Mouse (Mus musculus): Measurements from ENCODE around the gene Fam49a. TPM values are rescaled to one million over a fixed set of nuclear protein-coding genes. Genes with fewer than 3 reads are reported as not detected.

Fam49a gene
- polyA plus RNA-seq, 1 experiment: 10.1 TPM

GRCm38 (mm10) chr12:12349645-12350288, 87.8 kb downstream of the Fam49a start:
- TF ChIP-seq EP300 (IDR thresholded peaks at IDR 0.05; ENCODE audit: insufficient read depth, low read depth, low read length) (no peak), CTCF (IDR thresholded peaks at IDR 0.05; ENCODE audit: low read depth, low read length) (peak; percentile 28)
- H3K27me3 ChIP-seq (ENCODE audit: control insufficient read depth, insufficient read depth, low read length, poor library complexity, severe bottlenecking): no peaks in the 10 kb centered on the region

GRCm38 (mm10) chr12:12351816-12352552, 90.0 kb downstream of the Fam49a start:
- H3K4me1 ChIP-seq (ENCODE audit: control insufficient read depth, insufficient read depth, low read length): no peaks in the 10 kb centered on the region
- no peaks in the 10 kb centered on the region for H3K9me3 ChIP-seq (replicated peaks; ENCODE audit: control insufficient read depth, insufficient read depth, low read length, poor library complexity, severe bottlenecking)
- H3K36me3 ChIP-seq (ENCODE audit: control insufficient read depth, insufficient read depth, low read length, poor library complexity, severe bottlenecking): no peaks in the 10 kb centered on the region
- TF ChIP-seq CTCF (IDR thresholded peaks at IDR 0.05; ENCODE audit: low read depth, low read length) (no peak), POLR2A (IDR thresholded peaks at IDR 0.05; ENCODE audit: insufficient read depth, low read length) (no peak), EP300 (IDR thresholded peaks at IDR 0.05; ENCODE audit: insufficient read depth, low read depth, low read length) (no peak)
- H3K27me3 ChIP-seq (ENCODE audit: control insufficient read depth, insufficient read depth, low read length, poor library complexity, severe bottlenecking): no peaks in the 10 kb centered on the region
- no peak overlapping the region for H3K9ac ChIP-seq (ENCODE audit: low read depth, poor library complexity, severe bottlenecking)
- no peak overlapping the region for H3K27ac ChIP-seq (ENCODE audit: insufficient read depth, low read length)
- no peak overlapping the region for H3K4me3 ChIP-seq (ENCODE audit: low read depth, low read length)

More at GRCm38 (mm10) chr12:12349645-12350288, 87.8 kb downstream of the Fam49a start:
- Histone ChIP-seq H3K4me3 (ENCODE audit: low read depth, low read length) (no peak overlapping the region), H3K4me1 (ENCODE audit: control insufficient read depth, insufficient read depth, low read length) (no peaks in the 10 kb centered on the region), H3K9ac (ENCODE audit: low read depth, poor library complexity, severe bottlenecking) (no peak overlapping the region), H3K27ac (ENCODE audit: insufficient read depth, low read length) (no peak overlapping the region), H3K36me3 (ENCODE audit: control insufficient read depth, insufficient read depth, low read length, poor library complexity, severe bottlenecking) (no peaks in the 10 kb centered on the region), H3K9me3 (replicated peaks; ENCODE audit: control insufficient read depth, insufficient read depth, low read length, poor library complexity, severe bottlenecking) (no peaks in the 10 kb centered on the region)

DNA sequence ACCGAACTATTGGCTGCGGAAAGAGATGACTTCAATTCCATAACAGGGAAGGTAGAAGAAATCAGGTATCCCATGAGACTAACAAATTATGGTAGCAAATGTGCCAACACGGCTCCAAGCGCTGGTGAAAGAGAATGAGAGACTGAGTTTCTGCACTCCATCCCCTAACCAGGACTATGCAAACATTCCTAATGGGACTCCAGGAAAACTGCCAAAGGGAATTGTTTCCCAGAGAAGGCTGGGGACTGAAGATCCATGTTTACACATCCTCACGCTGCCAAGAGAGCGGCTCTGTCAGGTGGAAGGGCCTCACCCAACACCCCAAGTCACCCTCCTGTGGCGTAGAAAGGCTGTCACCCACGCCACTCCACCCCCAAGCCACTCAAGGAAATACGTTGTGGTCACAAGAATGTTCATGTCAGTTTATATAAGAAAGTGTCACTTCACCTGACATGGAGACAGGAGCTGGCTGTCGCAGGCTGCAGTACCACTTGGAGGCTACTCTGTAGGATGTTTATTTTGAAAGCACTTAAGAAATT, 92.2 kb downstream of the Fam49a start:
- H3K4me3 ChIP-seq (ENCODE audit: low read depth, low read length): no peak overlapping the region
- no peaks in the 10 kb centered on the region for H3K36me3 ChIP-seq (ENCODE audit: control insufficient read depth, insufficient read depth, low read length, poor library complexity, severe bottlenecking)
- H3K9me3 ChIP-seq (replicated peaks; ENCODE audit: control insufficient read depth, insufficient read depth, low read length, poor library complexity, severe bottlenecking): no peaks in the 10 kb centered on the region
- TF ChIP-seq CTCF (IDR thresholded peaks at IDR 0.05; ENCODE audit: low read depth, low read length) (no peak), POLR2A (IDR thresholded peaks at IDR 0.05; ENCODE audit: insufficient read depth, low read length) (no peak), EP300 (IDR thresholded peaks at IDR 0.05; ENCODE audit: insufficient read depth, low read depth, low read length) (no peak)
- no peaks in the 10 kb centered on the region for H3K4me1 ChIP-seq (ENCODE audit: control insufficient read depth, insufficient read depth, low read length)
- no peak overlapping the region for H3K9ac ChIP-seq (ENCODE audit: low read depth, poor library complexity, severe bottlenecking)
- H3K27me3 ChIP-seq (ENCODE audit: control insufficient read depth, insufficient read depth, low read length, poor library complexity, severe bottlenecking): no peaks in the 10 kb centered on the region
- no peak overlapping the region for H3K27ac ChIP-seq (ENCODE audit: insufficient read depth, low read length)

- Histone ChIP-seq H3K4me1 (ENCODE audit: control insufficient read depth, insufficient read depth, low read length) (no peaks in the 10 kb centered on the region), H3K27me3 (ENCODE audit: control insufficient read depth, insufficient read depth, low read length, poor library complexity, severe bottlenecking) (no peaks in the 10 kb centered on the region), H3K36me3 (ENCODE audit: control insufficient read depth, insufficient read depth, low read length, poor library complexity, severe bottlenecking) (no peaks in the 10 kb centered on the region), H3K9ac (ENCODE audit: low read depth, poor library complexity, severe bottlenecking) (no peak overlapping the region), H3K4me3 (ENCODE audit: low read depth, low read length) (no peak overlapping the region), H3K9me3 (replicated peaks; ENCODE audit: control insufficient read depth, insufficient read depth, low read length, poor library complexity, severe bottlenecking) (no peaks in the 10 kb centered on the region), H3K27ac (ENCODE audit: insufficient read depth, low read length) (no peak overlapping the region)
- TF ChIP-seq EP300 (IDR thresholded peaks at IDR 0.05; ENCODE audit: insufficient read depth, low read depth, low read length): no peak
- TF ChIP-seq POLR2A (IDR thresholded peaks at IDR 0.05; ENCODE audit: insufficient read depth, low read length): no peak
- TF ChIP-seq CTCF (IDR thresholded peaks at IDR 0.05; ENCODE audit: low read depth, low read length): no peak
Measured at GRCm38 (mm10) chr12:12356048-12356447, 94.1 kb downstream of the Fam49a start.

- H3K4me1 ChIP-seq (ENCODE audit: control insufficient read depth, insufficient read depth, low read length): no peaks in the 10 kb centered on the region
- no peak overlapping the region for H3K9ac ChIP-seq (ENCODE audit: low read depth, poor library complexity, severe bottlenecking)
- no peaks in the 10 kb centered on the region for H3K27me3 ChIP-seq (ENCODE audit: control insufficient read depth, insufficient read depth, low read length, poor library complexity, severe bottlenecking)
- H3K4me3 ChIP-seq (ENCODE audit: low read depth, low read length): no peak overlapping the region
- no peak overlapping the region for H3K27ac ChIP-seq (ENCODE audit: insufficient read depth, low read length)
- TF ChIP-seq CTCF (IDR thresholded peaks at IDR 0.05; ENCODE audit: low read depth, low read length) (no peak), POLR2A (IDR thresholded peaks at IDR 0.05; ENCODE audit: insufficient read depth, low read length) (no peak), EP300 (IDR thresholded peaks at IDR 0.05; ENCODE audit: insufficient read depth, low read depth, low read length) (no peak)
- H3K36me3 ChIP-seq (ENCODE audit: control insufficient read depth, insufficient read depth, low read length, poor library complexity, severe bottlenecking): no peaks in the 10 kb centered on the region
- H3K9me3 ChIP-seq (replicated peaks; ENCODE audit: control insufficient read depth, insufficient read depth, low read length, poor library complexity, severe bottlenecking): no peaks in the 10 kb centered on the region
Measured at GRCm38 (mm10) chr12:12356463-12356862, 94.5 kb downstream of the Fam49a start.

DNA sequence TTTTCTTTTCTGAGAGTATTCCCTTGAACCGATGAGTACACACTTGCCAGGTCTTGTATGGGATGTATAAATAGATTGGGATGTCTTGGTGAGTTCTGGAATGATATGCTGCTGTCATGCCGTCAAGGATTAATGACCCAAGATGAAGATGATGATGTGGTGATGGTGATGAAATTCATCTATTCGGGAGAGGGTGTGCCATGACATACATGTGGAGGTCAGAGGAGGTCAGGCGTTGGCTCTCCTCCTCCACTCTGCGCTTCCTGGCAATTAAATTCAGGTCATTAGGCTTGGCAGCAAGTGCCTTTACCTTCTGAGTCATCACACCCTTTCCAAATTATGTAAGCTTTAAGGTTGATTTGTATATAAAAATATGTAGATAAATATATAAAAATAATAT, 95.0 kb downstream of the Fam49a start:
- Histone ChIP-seq H3K4me3 (ENCODE audit: low read depth, low read length) (no peak overlapping the region), H3K27me3 (ENCODE audit: control insufficient read depth, insufficient read depth, low read length, poor library complexity, severe bottlenecking) (no peaks in the 10 kb centered on the region), H3K9me3 (replicated peaks; ENCODE audit: control insufficient read depth, insufficient read depth, low read length, poor library complexity, severe bottlenecking) (no peaks in the 10 kb centered on the region), H3K36me3 (ENCODE audit: control insufficient read depth, insufficient read depth, low read length, poor library complexity, severe bottlenecking) (no peaks in the 10 kb centered on the region), H3K9ac (ENCODE audit: low read depth, poor library complexity, severe bottlenecking) (no peak overlapping the region), H3K4me1 (ENCODE audit: control insufficient read depth, insufficient read depth, low read length) (no peaks in the 10 kb centered on the region), H3K27ac (ENCODE audit: insufficient read depth, low read length) (no peak overlapping the region)
- TF ChIP-seq EP300 (IDR thresholded peaks at IDR 0.05; ENCODE audit: insufficient read depth, low read depth, low read length): no peak
- TF ChIP-seq POLR2A (IDR thresholded peaks at IDR 0.05; ENCODE audit: insufficient read depth, low read length): no peak
- no peak for TF ChIP-seq CTCF (IDR thresholded peaks at IDR 0.05; ENCODE audit: low read depth, low read length)

All from ES-Bruce4 (cell line).